Mouse (Mus musculus) C2C12 (cell line): ENCODE measurements at regions not wholly inside any gene's neighbourhood (a gene's known extent, or its start where the extent isn't known, plus 50 kb on each side); places are given as distances from the start of the nearest gene placed in this dataset.

Experiments
- H3K27me3 ChIP-seq: one replicate; pipeline ENCODE4 v1.6.1; 2011; ENCODE audit not compliant: control insufficient read depth, insufficient read depth, insufficient read length
- H3K36me3 ChIP-seq: one replicate; pipeline ENCODE4 v1.6.1; 2011; ENCODE audit not compliant: control insufficient read depth, insufficient read depth
- H3K4me3 ChIP-seq: one replicate; pipeline ENCODE4 v1.5.1; 2011; ENCODE audit warnings: mild to moderate bottlenecking, control low read depth; ENCODE audit not compliant: poor library complexity, insufficient read depth, severe bottlenecking
- H3K79me2 ChIP-seq: one replicate; pipeline ENCODE4 v1.6.1; 2011; ENCODE audit not compliant: control insufficient read depth, insufficient read depth
- H3K79me3 ChIP-seq: one replicate; pipeline ENCODE4 v1.6.1; 2011; ENCODE audit warnings: low read depth, control low read depth
- H3ac ChIP-seq: one replicate; pipeline ENCODE3; 2011; ENCODE audit warnings: low read depth; ENCODE audit not compliant: control insufficient read depth, insufficient read length
- CEBPB ChIP-seq: IDR thresholded peaks from one replicate; pipeline ENCODE4 v1.6.1; 2011; ENCODE audit warnings: low read depth, mild to moderate bottlenecking, control low read depth, moderate library complexity
- CTCF ChIP-seq: IDR thresholded peaks from one replicate; pipeline ENCODE4 v1.5.1; 2011; ENCODE audit not compliant: control insufficient read depth, insufficient read depth, insufficient read length
- FOSL1 ChIP-seq: IDR thresholded peaks from one replicate; pipeline ENCODE4 v1.8.0; 2011; ENCODE audit warnings: mild to moderate bottlenecking, low read length; ENCODE audit not compliant: poor library complexity, insufficient read depth, severe bottlenecking
- MAX ChIP-seq: IDR thresholded peaks from one replicate; pipeline ENCODE4 v1.6.1; 2011; ENCODE audit warnings: mild to moderate bottlenecking, control low read depth
- MYOD1 ChIP-seq: IDR thresholded peaks from one replicate; pipeline ENCODE4 v1.6.1; 2011; ENCODE audit warnings: low read depth; ENCODE audit not compliant: control insufficient read depth, insufficient read length
- MYOG ChIP-seq: IDR thresholded peaks from one replicate; pipeline ENCODE4 v1.6.1; 2011; ENCODE audit not compliant: control insufficient read depth, insufficient read length; ENCODE audit errors: extremely low read depth
- USF1 ChIP-seq: IDR thresholded peaks from one replicate; pipeline ENCODE4 v1.6.1; 2011; ENCODE audit warnings: low read depth, mild to moderate bottlenecking, control low read depth, moderate library complexity

GRCm38 (mm10) chr14:47848861-47849260 is 200.6 kb downstream of the Ktn1 start:
- Histone ChIP-seq H3ac (no peak overlapping the region), H3K36me3 (no peaks in the 10 kb centered on the region), H3K27me3 (no peaks in the 10 kb centered on the region), H3K79me3 (no peaks in the 10 kb centered on the region), H3K79me2 (no peaks in the 10 kb centered on the region), H3K4me3 (no peak overlapping the region)
- TF ChIP-seq MYOD1 (no peak), CEBPB (no peak), MYOG (no peak), CTCF (no peak), MAX (no peak), USF1 (no peak), FOSL1 (no peak)

- no peaks in the 10 kb centered on the region for H3K27me3 ChIP-seq
- no peaks in the 10 kb centered on the region for H3K79me2 ChIP-seq
- H3K79me3 ChIP-seq = no peaks in the 10 kb centered on the region
- no peak overlapping the region for H3ac ChIP-seq
- no peak overlapping the region for H3K4me3 ChIP-seq
- TF ChIP-seq MYOG (no peak), CTCF (no peak), MYOD1 (no peak), CEBPB (no peak), USF1 (no peak), MAX (no peak), FOSL1 (no peak)
- no peaks in the 10 kb centered on the region for H3K36me3 ChIP-seq
These were observed 208.1 kb downstream of the Ktn1 start for GRCm38 (mm10) chr14:47856280-47856765.

- TF ChIP-seq MYOG (no peak), MAX (no peak), CEBPB (no peak), FOSL1 (no peak), CTCF (no peak), USF1 (no peak), MYOD1 (no peak)
- Histone ChIP-seq H3K79me2 (no peaks in the 10 kb centered on the region), H3K4me3 (no peak overlapping the region), H3K79me3 (no peaks in the 10 kb centered on the region), H3K36me3 (no peaks in the 10 kb centered on the region), H3ac (no peak overlapping the region), H3K27me3 (no peaks in the 10 kb centered on the region)
These were observed 209.0 kb downstream of the Ktn1 start for GRCm38 (mm10) chr14:47857271-47857670.

- H3K79me3 ChIP-seq = no peaks in the 10 kb centered on the region
- H3K4me3 ChIP-seq = no peak overlapping the region
- no peak overlapping the region for H3ac ChIP-seq
- no peaks in the 10 kb centered on the region for H3K79me2 ChIP-seq
- H3K27me3 ChIP-seq = no peaks in the 10 kb centered on the region
- no peaks in the 10 kb centered on the region for H3K36me3 ChIP-seq
- no peak for TF ChIP-seq FOSL1
- TF ChIP-seq MYOG = no peak
- TF ChIP-seq MYOD1 = no peak
- TF ChIP-seq CTCF = no peak
- no peak for TF ChIP-seq MAX
- TF ChIP-seq USF1 = no peak
- no peak for TF ChIP-seq CEBPB
These were observed 209.7 kb downstream of the Ktn1 start for GRCm38 (mm10) chr14:47857731-47858556.

- Histone ChIP-seq H3K79me3 (no peaks in the 10 kb centered on the region), H3K27me3 (no peaks in the 10 kb centered on the region), H3K36me3 (no peaks in the 10 kb centered on the region), H3K4me3 (no peak overlapping the region), H3K79me2 (no peaks in the 10 kb centered on the region), H3ac (no peak overlapping the region)
- no peak for TF ChIP-seq CEBPB
- no peak for TF ChIP-seq FOSL1
- TF ChIP-seq MAX = no peak
These were observed 214.3 kb downstream of the Ktn1 start for GRCm38 (mm10) chr14:47862556-47862955.
